In genomic region chr3:93052826-93053474, GRCm38 (mm10) we compare ENCODE assay signal across 11 mouse cellular contexts. TPM values are rescaled to one million over a fixed set of nuclear protein-coding genes. Genes with fewer than 3 reads are reported as not detected.
DNase-seq lines count a peak whose midpoint lies in the region; ATAC-seq and TF ChIP-seq lines count a peak whose summit lies in the region.
"Had no signal": no experiment of that assay in that cellular context is flagged by ENCODE, and none has a peak within 500 bp of the region (broad histone marks: within the 10 kb centered on the region; RNA-seq: fewer than 3 reads in every experiment).

No protein-coding gene starts in this region.

- H3K9me3 ChIP-seq in neural tube, embryonic 15.5 days (replicated peaks) = no peaks in the 10 kb centered on the region
- no peaks in the 10 kb centered on the region for H3K9me3 ChIP-seq in stomach, postnatal 0 days (ENCODE audit: control insufficient read depth, low read length)
- H3K9me3 ChIP-seq: kidney, embryonic 15.5 days had no signal

- no peak for ATAC-seq in neural tube, embryonic 15.5 days (ENCODE audit: low FRiP score)
- ATAC-seq in stomach, postnatal 0 days (ENCODE audit: low FRiP score, low TSS enrichment) = no peak

- H3K27me3 ChIP-seq in neural tube, embryonic 15.5 days (replicated peaks) = no peaks in the 10 kb centered on the region
- H3K27me3 ChIP-seq in stomach, postnatal 0 days (ENCODE audit: control insufficient read depth, insufficient read depth, low read length) = no peaks in the 10 kb centered on the region
- H3K27me3 ChIP-seq: kidney, embryonic 15.5 days; megakaryocyte, embryonic 14.5 days had no signal

- no peaks in the 10 kb centered on the region for H3K4me1 ChIP-seq in neural tube, embryonic 15.5 days
- no peaks in the 10 kb centered on the region for H3K4me1 ChIP-seq in stomach, postnatal 0 days (replicated peaks; ENCODE audit: control insufficient read depth, insufficient read depth)
- H3K4me1 ChIP-seq: kidney, embryonic 15.5 days; megakaryocyte, embryonic 14.5 days had no signal

- H3K4me3 ChIP-seq in neural tube, embryonic 15.5 days (replicated peaks) = no peak overlapping the region
- H3K4me3 ChIP-seq in stomach, postnatal 0 days (ENCODE audit: low read depth, low read length) = no peak overlapping the region
- H3K4me3 ChIP-seq: erythroblast, embryonic 14.5 days; kidney, embryonic 15.5 days; megakaryocyte, embryonic 14.5 days had no signal

- H3K36me3 ChIP-seq in neural tube, embryonic 15.5 days = no peaks in the 10 kb centered on the region
- no peaks in the 10 kb centered on the region for H3K36me3 ChIP-seq in stomach, postnatal 0 days (ENCODE audit: control insufficient read depth, insufficient read depth, low read length)
- H3K36me3 ChIP-seq: kidney, embryonic 15.5 days had no signal

- intact Hi-C loops in heart, postnatal 36 days (cut with DNase I) = no loop called here

- 58% methylated on average over 10 of the region's 10 CpGs for WGBS in neural tube, embryonic 15.5 days
- 55% methylated on average over 10 of the region's 10 CpGs for WGBS in stomach, postnatal 0 days

- H3K4me2 ChIP-seq in neural tube, embryonic 15.5 days = no peak overlapping the region
- H3K4me2 ChIP-seq in stomach, postnatal 0 days (replicated peaks; ENCODE audit: low read depth) = no peak overlapping the region
- H3K4me2 ChIP-seq: kidney, embryonic 15.5 days had no signal

- DNase-seq in heart, postnatal 4 days = peak; percentile 12
- DNase-seq in heart, postnatal 36 days = no peak
- DNase-seq in neural tube, embryonic 10.5 days (ENCODE audit: extremely low spot score, low spot score) = peak; percentile 43
- peak; percentile 2 for DNase-seq in c-Kit-positive CD71-positive TER-119-negative erythroid progenitor cells, embryonic 14.5 days (ENCODE audit: low read depth)
- DNase-seq in stomach, postnatal 0 days (ENCODE audit: low spot score) = peak; percentile 19
- DNase-seq in urinary bladder, postnatal 4 days (ENCODE audit: low spot score in 2 of 2) = no peak
- no peak for DNase-seq in spleen, adult 12 weeks (ENCODE audit: low spot score)

- TF ChIP-seq EP300 in stomach, postnatal 0 days (optimal IDR thresholded peaks at IDR 0.05) = no peak

- H3K9ac ChIP-seq in neural tube, embryonic 15.5 days (replicated peaks) = no peak overlapping the region
- no peak overlapping the region for H3K9ac ChIP-seq in stomach, postnatal 0 days (ENCODE audit: low read length)
- H3K9ac ChIP-seq: kidney, embryonic 15.5 days had no signal

- peak; percentile 55 for TF ChIP-seq CTCF in stomach, postnatal 0 days (IDR thresholded peaks at IDR 0.05; ENCODE audit: low read depth)

- H3K27ac ChIP-seq in neural tube, embryonic 15.5 days (replicated peaks) = no peak overlapping the region
- H3K27ac ChIP-seq in stomach, postnatal 0 days (replicated peaks) = no peak overlapping the region
- H3K27ac ChIP-seq: kidney, embryonic 15.5 days had no signal

RNA-seq across cellular contexts. Expression of gene Gm4858, which starts 15.7 kb away (rescaled TPM):
- total RNA-seq in heart, postnatal 4 days (2021) = not detected
- total RNA-seq in heart, postnatal 36 days (2021) = not detected
- not detected in 2 replicates for polyA plus RNA-seq in neural tube, embryonic 15.5 days (2015; fragmentation: Nextera tagmentation; extraction: Ambion mirVana)
- 0.05 and 0.08 TPM in 2 replicates for polyA plus RNA-seq in stomach, postnatal 0 days (2015; fragmentation: Nextera tagmentation; extraction: Ambion mirVana)
- polyA plus RNA-seq: erythroblast, embryonic 14.5 days; kidney, embryonic 15.5 days had no signal

RNA-seq across cellular contexts. Expression of gene Lce1m, which starts 34.1 kb away (rescaled TPM):
- total RNA-seq in heart, postnatal 4 days (2021) = not detected
- not detected for total RNA-seq in heart, postnatal 36 days (2021)
- polyA plus RNA-seq in neural tube, embryonic 15.5 days (2015; fragmentation: Nextera tagmentation; extraction: Ambion mirVana) = not detected in 2 replicates
- 356 and 376 TPM in 2 replicates for polyA plus RNA-seq in stomach, postnatal 0 days (2015; fragmentation: Nextera tagmentation; extraction: Ambion mirVana)
- polyA plus RNA-seq: erythroblast, embryonic 14.5 days; kidney, embryonic 15.5 days had no signal

RNA-seq across cellular contexts. Expression of gene Crct1, which starts 37.5 kb away (rescaled TPM):
- not detected for total RNA-seq in heart, postnatal 4 days (2021)
- not detected for total RNA-seq in heart, postnatal 36 days (2021)
- polyA plus RNA-seq in neural tube, embryonic 15.5 days (2015; fragmentation: Nextera tagmentation; extraction: Ambion mirVana) = 0.88 and 0.97 TPM in 2 replicates
- polyA plus RNA-seq in stomach, postnatal 0 days (2015; fragmentation: Nextera tagmentation; extraction: Ambion mirVana) = 1,801 and 2,041 TPM in 2 replicates
- polyA plus RNA-seq: erythroblast, embryonic 14.5 days had no signal

Comparison
In these comparisons a context has a peak if more than half of its experiments do, and no peak if none do; other contexts are left out.
1. DNase-seq: peak in heart, postnatal 4 days (single experiment), neural tube, embryonic 10.5 days (single experiment), c-Kit-positive CD71-positive TER-119-negative erythroid progenitor cells, embryonic 14.5 days (single experiment) and stomach, postnatal 0 days (single experiment); none in heart, postnatal 36 days (0 of 2), urinary bladder, postnatal 4 days (0 of 2) and spleen, adult 12 weeks (single experiment).